Mouse (Mus musculus): ENCODE measurements around the gene Mecom.

DNA sequence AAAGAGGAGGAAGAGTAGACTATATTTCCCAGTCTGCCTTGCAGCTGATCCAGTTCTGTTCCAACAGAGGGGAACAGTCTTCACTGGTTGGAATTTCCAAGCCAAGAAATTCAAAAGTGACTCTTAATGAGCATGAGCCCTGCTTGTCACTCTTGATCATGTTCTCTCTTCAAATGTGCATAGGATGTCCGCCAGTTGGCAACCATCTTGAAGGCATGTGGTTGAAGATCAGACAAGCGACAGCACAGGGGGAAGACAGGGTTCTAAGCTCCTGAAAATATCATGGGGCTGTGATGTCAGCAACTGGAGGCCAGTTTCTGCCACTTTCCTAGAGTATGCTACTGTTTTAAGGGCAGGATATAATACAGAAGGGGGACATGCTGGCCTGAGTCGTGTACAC is 414.8 kb downstream of the Mecom start:
- TF ChIP-seq CTCF (IDR thresholded peaks at IDR 0.05; ENCODE audit: control insufficient read depth, insufficient read depth, insufficient replicate concordance, low read depth, low read length) (no peak), POLR2A (IDR thresholded peaks at IDR 0.05; ENCODE audit: control insufficient read depth, low read depth, low read length) (no peak)
